Mouse (Mus musculus) forebrain, embryonic 11.5 days (tissue): ENCODE measurements at regions not wholly inside any gene's neighbourhood (a gene's known extent, or its start where the extent isn't known, plus 50 kb on each side); places are given as distances from the start of the nearest gene placed in this dataset.
A peak's percentile ranks its signal among the peaks of the same experiment; 100 is the strongest.

Experiments
- ATAC-seq: fragments of 200-750 bp; cut with Nextera tagmentation; replicated peaks from 2 replicates; pipeline ENCODE4 v1.8.0; 2017; ENCODE audit warnings: moderate TSS enrichment; ENCODE audit not compliant: low FRiP score
- DNase-seq: peaks from one replicate; pipeline ENCODE4 v3.0.0-alpha.2; 2017; ENCODE audit warnings: low spot score
- H3K27ac ChIP-seq: fragments of 300-500 bp; sonication (generic); 2 replicates; pipeline ENCODE4 v1.5.1; 2014; ENCODE audit warnings: low read depth, low read length
- H3K27me3 ChIP-seq: fragments of 300-500 bp; sonication (generic); 2 replicates; pipeline ENCODE4 v1.6.1; 2014; ENCODE audit warnings: mild to moderate bottlenecking, low read length, mixed read lengths; ENCODE audit not compliant: control insufficient read depth, insufficient read depth
- H3K36me3 ChIP-seq: fragments of 300-500 bp; sonication (generic); 2 replicates; pipeline ENCODE4 v1.6.1; 2014; ENCODE audit warnings: mild to moderate bottlenecking, low read length, moderate library complexity, mixed read lengths; ENCODE audit not compliant: control insufficient read depth, insufficient read depth
- H3K4me1 ChIP-seq: fragments of 300-500 bp; sonication (generic); replicated peaks from 2 replicates; pipeline ENCODE4 v1.6.1; 2014; ENCODE audit warnings: low read length, mixed read lengths; ENCODE audit not compliant: control insufficient read depth, insufficient read depth
- H3K4me2 ChIP-seq: fragments of 300-500 bp; sonication (generic); 2 replicates; pipeline ENCODE4 v1.6.1; 2014; ENCODE audit warnings: low read depth, mild to moderate bottlenecking, low read length, moderate library complexity, mixed read lengths; ENCODE audit not compliant: severe bottlenecking
- H3K4me3 ChIP-seq: fragments of 300-500 bp; sonication (generic); 2 replicates; pipeline ENCODE4 v1.5.1; 2014; ENCODE audit warnings: low read depth, low read length
- H3K9ac ChIP-seq: fragments of 300-500 bp; sonication (generic); 2 replicates; pipeline ENCODE4 v1.6.1; 2014; ENCODE audit warnings: low read length
- H3K9me3 ChIP-seq: fragments of 300-500 bp; sonication (generic); 2 replicates; pipeline ENCODE4 v1.6.1; 2016; ENCODE audit warnings: low read length, mixed read lengths; ENCODE audit not compliant: control insufficient read depth
- WGBS: fragments of 180-500 bp; shearing (Covaris S2); extraction: QIAGEN DNeasy Blood & Tissue Kit; methylation state at CpG from one replicate; pipeline ENCODE4 v1.1.7; 2014; 5-methylcytosine and 5-hydroxymethylcytosine counted together

- Histone ChIP-seq H3K4me2 (no peak overlapping the region), H3K27me3 (no peaks in the 10 kb centered on the region), H3K9ac (no peak overlapping the region), H3K4me3 (no peak overlapping the region), H3K9me3 (no peaks in the 10 kb centered on the region), H3K27ac (no peak overlapping the region), H3K36me3 (no peaks in the 10 kb centered on the region), H3K4me1 (no peaks in the 10 kb centered on the region)
- ATAC-seq (no peak), DNase-seq (no peak)
- WGBS, result 85% methylated on average over 5 of the region's 5 CpGs
Measured at GRCm38 (mm10) chr9:61705586-61706233, 208.6 kb downstream of the Rplp1 start.

- Histone ChIP-seq H3K9me3 (no peaks in the 10 kb centered on the region), H3K4me1 (no peaks in the 10 kb centered on the region), H3K4me2 (no peak overlapping the region), H3K9ac (no peak overlapping the region), H3K36me3 (no peaks in the 10 kb centered on the region), H3K27me3 (peaks cover 6% of the 10 kb centered on the region; the same call in 1 of the 2 replicates), H3K27ac (no peak overlapping the region), H3K4me3 (no peak overlapping the region)
- ATAC-seq (no peak), DNase-seq (no peak)
- 75% methylated on average over 11 of the region's 11 CpGs for WGBS
Measured at GRCm38 (mm10) chr9:61703301-61703700, 211.0 kb downstream of the Rplp1 start.

GRCm38 (mm10) chr9:61702280-61702966, 211.9 kb downstream of the Rplp1 start:
- Histone ChIP-seq H3K27me3 (peaks cover 6% of the 10 kb centered on the region; the same call in 1 of the 2 replicates), H3K36me3 (no peaks in the 10 kb centered on the region), H3K4me1 (peaks cover 4% of the 10 kb centered on the region; the same call in 1 of the 2 replicates), H3K27ac (no peak overlapping the region), H3K9ac (no peak overlapping the region), H3K4me2 (no peak overlapping the region), H3K9me3 (no peaks in the 10 kb centered on the region), H3K4me3 (no peak overlapping the region)
- ATAC-seq (no peak), DNase-seq (no peak)
- 72% methylated on average over 22 of the region's 22 CpGs for WGBS

GRCm38 (mm10) chr9:61700576-61700975, 213.8 kb downstream of the Rplp1 start:
- Histone ChIP-seq H3K9me3 (no peaks in the 10 kb centered on the region), H3K4me2 (no peak overlapping the region), H3K27ac (no peak overlapping the region), H3K27me3 (peaks cover 6% of the 10 kb centered on the region; the same call in 1 of the 2 replicates), H3K9ac (no peak overlapping the region), H3K4me3 (no peak overlapping the region), H3K36me3 (no peaks in the 10 kb centered on the region), H3K4me1 (peaks cover 5% of the 10 kb centered on the region; the same call in 1 of the 2 replicates)
- ATAC-seq (no peak), DNase-seq (no peak)
- WGBS, result 79% methylated on average over 6 of the region's 6 CpGs

- H3K36me3 ChIP-seq, result no peaks in the 10 kb centered on the region
- no peak overlapping the region for H3K4me2 ChIP-seq
- 87% methylated on average over 5 of the region's 5 CpGs for WGBS
- H3K4me1 ChIP-seq, result peaks cover 9% of the 10 kb centered on the region; the same call in 1 of the 2 replicates
- DNase-seq (no peak), ATAC-seq (no peak)
- H3K4me3 ChIP-seq, result no peak overlapping the region
- no peaks in the 10 kb centered on the region for H3K9me3 ChIP-seq
- H3K27me3 ChIP-seq, result peaks cover 6% of the 10 kb centered on the region; the same call in 1 of the 2 replicates
- no peak overlapping the region for H3K9ac ChIP-seq
- no peak overlapping the region for H3K27ac ChIP-seq
Measured at GRCm38 (mm10) chr9:61699618-61700017, 214.7 kb downstream of the Rplp1 start.

- H3K9ac ChIP-seq, result no peak overlapping the region
- ATAC-seq, result no peak
- no peaks in the 10 kb centered on the region for H3K9me3 ChIP-seq
- H3K27me3 ChIP-seq, result peaks cover 6% of the 10 kb centered on the region; the same call in 1 of the 2 replicates
- peak; percentile 91 for DNase-seq
- no peak overlapping the region for H3K27ac ChIP-seq
- H3K36me3 ChIP-seq, result no peaks in the 10 kb centered on the region
- peaks cover 9% of the 10 kb centered on the region; the same call in 1 of the 2 replicates for H3K4me1 ChIP-seq
- WGBS, result 11% methylated on average over 11 of the region's 11 CpGs
- H3K4me3 ChIP-seq, result no peak overlapping the region
- H3K4me2 ChIP-seq, result no peak overlapping the region
Measured at GRCm38 (mm10) chr9:61697959-61698358, 216.4 kb downstream of the Rplp1 start.

- Histone ChIP-seq H3K4me2 (no peak overlapping the region), H3K27ac (no peak overlapping the region), H3K36me3 (no peaks in the 10 kb centered on the region), H3K4me1 (peaks cover 9% of the 10 kb centered on the region; the same call in 1 of the 2 replicates), H3K9me3 (no peaks in the 10 kb centered on the region), H3K9ac (no peak overlapping the region), H3K27me3 (peaks cover 6% of the 10 kb centered on the region; the same call in 1 of the 2 replicates), H3K4me3 (no peak overlapping the region)
- DNase-seq (no peak), ATAC-seq (no peak)
- WGBS, result 93% methylated on average over 3 of the region's 3 CpGs
Measured at GRCm38 (mm10) chr9:61696831-61697230, 217.5 kb downstream of the Rplp1 start.

- Histone ChIP-seq H3K9me3 (no peaks in the 10 kb centered on the region), H3K27ac (no peak overlapping the region), H3K4me3 (no peak overlapping the region), H3K4me2 (no peak overlapping the region), H3K9ac (no peak overlapping the region), H3K4me1 (peaks cover 9% of the 10 kb centered on the region; the same call in 1 of the 2 replicates), H3K27me3 (peaks cover 6% of the 10 kb centered on the region; the same call in 1 of the 2 replicates), H3K36me3 (no peaks in the 10 kb centered on the region)
- WGBS, result 69% methylated on average over 2 of the region's 2 CpGs
- no peak for ATAC-seq
- DNase-seq, result no peak
Measured at GRCm38 (mm10) chr9:61695821-61696220, 218.5 kb downstream of the Rplp1 start.
